Mouse (Mus musculus) large intestine, adult 2 months (tissue): ENCODE data around the gene Stox2. TPM values are rescaled to one million over a fixed set of nuclear protein-coding genes. Genes with fewer than 3 reads are reported as not detected.
A peak's percentile ranks its signal among the peaks of the same experiment; 100 is the strongest.
"Not testable (repeated sequence)": the region's sequence is repeated elsewhere in the genome, so short reads cannot be mapped to it uniquely, and the experiment has no call there.

Experiments used
- DNase-seq: peaks from one replicate; pipeline ENCODE4 v3.0.0-alpha.2; 2012; ENCODE audit warnings: low read depth, low spot score
- WGBS: fragments of 180-500 bp; shearing (Covaris S2); methylation state at CpG from one replicate; pipeline ENCODE4 v1.1.7; 2018; 5-methylcytosine and 5-hydroxymethylcytosine counted together
- polyA plus RNA-seq: library from polyadenylated mRNA; depleted of rRNA; stranded (reverse); fragments of >200 nt; gene quantifications from 2 replicates; pipeline ENCODE4 v1.2.3, GENCODE M21; 2012; rRNA removed

The Stox2 gene
- polyA plus RNA-seq, result 1.3 and 1.8 TPM in 2 replicates

DNA sequence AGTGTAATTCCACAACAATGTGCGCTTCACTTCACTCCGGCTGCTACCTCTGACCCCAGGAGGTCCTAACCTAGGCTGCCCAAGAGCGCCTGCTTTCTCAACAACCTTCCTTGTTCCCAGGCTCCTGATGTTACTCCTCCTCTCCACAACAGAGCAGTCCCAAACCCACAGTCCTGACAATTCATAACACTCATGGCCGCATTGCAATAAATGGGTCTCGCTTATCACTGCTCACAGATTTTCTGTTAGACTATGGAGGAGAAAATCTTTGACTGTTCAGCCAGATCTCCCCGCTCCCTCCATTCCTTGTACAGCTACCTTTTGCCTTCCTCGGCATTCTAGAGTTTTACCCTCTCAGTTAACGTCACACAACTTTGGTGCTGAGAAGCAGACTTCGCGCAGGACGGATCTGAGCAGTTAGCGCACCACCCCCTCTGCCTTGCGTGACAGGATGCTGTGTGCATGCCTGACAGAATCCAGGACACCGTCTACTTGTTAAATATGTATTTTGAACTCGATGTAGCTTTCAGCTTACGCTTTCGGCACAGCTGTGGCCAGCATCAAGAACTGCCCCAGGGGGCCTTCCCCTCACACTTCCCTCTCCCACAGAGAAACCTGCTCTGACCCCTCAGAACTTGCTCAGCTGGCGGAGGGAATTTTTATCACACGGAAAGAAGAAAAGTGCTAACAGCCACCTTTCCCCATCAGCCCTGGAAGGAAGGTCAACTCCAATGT lies at the start of gene Stox2:
Stox2 (minus strand) TSS at position 51 of the 735 bp plus-strand sequence.
- DNase-seq, result no peak
- 83% methylated on average over 19 of the region's 19 CpGs for WGBS

- WGBS, result 76% methylated on average over 6 of the region's 6 CpGs
- no peak for DNase-seq
These were observed 49.3 kb upstream of the Stox2 start for GRCm38 (mm10) chr8:47495428-47495827.

DNA sequence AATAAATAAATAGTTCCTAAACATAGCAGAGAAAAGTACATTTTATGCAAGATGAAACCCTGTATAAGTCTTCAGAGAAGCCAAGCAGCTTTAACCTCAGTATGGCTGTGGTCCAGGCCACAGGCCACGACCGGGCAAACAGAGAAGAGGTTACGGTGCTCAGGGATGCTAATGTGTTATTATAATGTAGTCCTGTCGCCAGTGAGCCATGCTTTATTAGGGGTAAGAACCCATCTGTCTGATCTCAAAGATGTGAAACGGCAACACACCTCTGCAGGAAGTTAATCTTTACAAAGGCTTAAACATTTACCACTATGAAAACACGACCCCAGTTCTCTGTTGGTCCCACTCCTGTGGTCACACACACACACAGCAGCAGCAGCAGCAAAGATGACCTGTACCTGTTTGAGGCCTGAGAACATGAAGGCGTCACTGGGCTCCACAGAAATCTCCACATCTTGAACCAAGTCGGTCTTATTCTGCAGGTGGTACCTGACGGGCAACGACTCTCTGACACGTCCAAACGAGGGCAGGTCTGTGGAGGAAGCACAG lies 48.5 kb upstream of the Stox2 start:
- no peak for DNase-seq
- WGBS, result 33% methylated on average over 12 of the region's 12 CpGs

GRCm38 (mm10) chr8:47493106-47493505 lies 46.9 kb upstream of the Stox2 start:
- no peak for DNase-seq
- 83% methylated on average over 12 of the region's 12 CpGs for WGBS

DNA sequence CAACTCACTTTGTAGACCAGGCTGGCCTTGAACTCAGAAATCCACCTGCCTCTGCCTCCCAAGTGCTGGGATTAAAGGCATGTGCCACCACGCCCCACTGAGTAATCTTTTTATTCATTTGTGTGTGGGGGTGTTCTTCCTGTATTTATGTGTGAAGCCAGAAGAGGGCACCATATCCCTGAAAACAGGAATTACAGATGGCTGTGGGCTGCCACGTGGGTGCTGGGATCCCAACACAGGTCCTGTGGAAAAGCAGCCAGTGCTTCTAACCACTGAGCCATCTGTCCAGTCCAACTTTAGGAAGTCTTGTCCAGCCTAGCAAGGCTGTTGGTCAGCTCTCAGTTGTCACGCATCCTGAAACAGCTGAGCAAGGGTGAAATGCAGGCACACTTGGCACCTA lies 41.1 kb upstream of the Stox2 start:
- 92% methylated on average over 3 of the region's 3 CpGs for WGBS
- no peak for DNase-seq

DNA sequence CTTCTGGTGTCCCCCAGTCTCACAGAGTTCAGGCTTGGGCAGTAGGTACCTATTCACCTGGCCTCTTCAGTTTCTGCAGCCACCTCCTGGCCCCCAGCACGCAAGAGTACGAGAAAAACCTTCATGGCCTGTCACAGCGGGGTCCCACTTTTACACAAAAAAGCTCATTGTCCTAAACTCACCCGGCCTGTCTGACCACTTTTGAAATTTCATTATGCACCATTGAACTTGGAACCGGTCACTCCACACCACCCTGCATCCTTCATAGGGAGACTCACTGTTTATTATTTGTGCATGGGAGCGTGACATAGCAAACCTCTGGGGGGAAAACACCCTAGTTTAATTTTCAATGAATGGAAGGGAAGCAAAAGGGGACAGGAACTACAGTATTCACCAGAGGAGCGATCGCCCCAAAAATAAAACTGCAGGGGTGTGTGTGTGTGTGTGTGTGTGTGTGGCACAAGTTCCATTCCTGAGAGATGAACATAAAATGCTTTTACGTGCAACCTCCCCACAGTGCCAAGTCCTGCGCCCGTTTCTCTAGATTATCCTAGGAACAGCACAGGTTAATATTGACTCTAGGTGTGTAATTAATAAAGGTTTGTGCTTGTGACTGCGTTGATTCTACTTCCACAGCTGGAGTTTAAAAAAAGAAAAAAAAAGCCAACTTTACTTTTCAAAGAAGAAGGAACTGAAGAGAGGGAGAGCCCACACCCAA lies 36.4 kb upstream of the Stox2 start:
- no peak for DNase-seq
- 33% methylated on average over 12 of the region's 12 CpGs for WGBS

- 94% methylated on average over 7 of the region's 7 CpGs for WGBS
- DNase-seq, result no peak
These were observed 33.9 kb upstream of the Stox2 start for GRCm38 (mm10) chr8:47480039-47480438.

- 67% methylated on average over 10 of the region's 10 CpGs for WGBS
- no peak for DNase-seq
These were observed 15.5 kb upstream of the Stox2 start for GRCm38 (mm10) chr8:47461650-47462049.

- DNase-seq, result no peak
- 58% methylated on average over 6 of the region's 6 CpGs for WGBS
These were observed 13.1 kb upstream of the Stox2 start for GRCm38 (mm10) chr8:47459216-47459749.

DNA sequence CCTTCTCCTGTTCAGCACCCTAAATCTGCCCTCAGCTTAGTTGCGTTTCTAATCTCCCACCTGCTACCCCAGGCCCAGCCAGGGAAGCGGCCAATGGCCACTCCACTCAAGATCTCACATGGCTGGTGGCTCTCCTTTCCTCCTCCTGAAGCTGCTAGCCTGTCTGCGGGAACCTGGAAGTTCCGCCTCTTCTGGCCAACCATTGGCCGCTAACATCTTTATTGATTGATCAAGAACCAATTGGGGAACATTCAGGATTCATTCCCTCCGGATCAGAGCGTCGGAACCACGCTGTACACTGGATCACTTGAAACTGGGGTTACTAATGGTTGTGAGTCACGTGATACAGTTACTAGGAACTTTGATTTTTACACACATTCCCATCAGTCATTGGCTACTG lies 12.4 kb upstream of the Stox2 start:
- no peak for DNase-seq
- WGBS, result 95% methylated on average over 10 of the region's 10 CpGs

DNA sequence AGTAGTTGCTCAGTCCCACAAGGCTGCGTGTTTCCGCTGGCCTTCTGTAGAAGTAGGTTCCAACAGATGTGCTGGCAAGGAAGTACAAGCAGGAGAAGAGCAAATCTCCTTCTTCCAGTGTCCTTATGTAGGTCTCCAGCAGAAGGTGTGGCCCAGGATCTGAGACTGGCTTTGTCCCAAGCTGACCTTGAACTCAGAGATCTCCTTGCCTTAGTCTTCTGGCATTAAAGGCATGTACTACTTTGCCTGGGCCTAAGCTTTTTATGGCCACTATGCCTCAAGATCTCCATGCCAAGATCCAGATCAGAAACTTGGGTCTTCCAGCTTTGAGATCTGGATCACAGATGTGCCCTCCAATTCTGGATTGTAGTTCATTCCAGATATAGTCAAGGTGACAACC lies 3.0 kb upstream of the Stox2 start:
- DNase-seq, result not testable (repeated sequence)
- 99% methylated on average over 2 of the region's 2 CpGs for WGBS

DNA sequence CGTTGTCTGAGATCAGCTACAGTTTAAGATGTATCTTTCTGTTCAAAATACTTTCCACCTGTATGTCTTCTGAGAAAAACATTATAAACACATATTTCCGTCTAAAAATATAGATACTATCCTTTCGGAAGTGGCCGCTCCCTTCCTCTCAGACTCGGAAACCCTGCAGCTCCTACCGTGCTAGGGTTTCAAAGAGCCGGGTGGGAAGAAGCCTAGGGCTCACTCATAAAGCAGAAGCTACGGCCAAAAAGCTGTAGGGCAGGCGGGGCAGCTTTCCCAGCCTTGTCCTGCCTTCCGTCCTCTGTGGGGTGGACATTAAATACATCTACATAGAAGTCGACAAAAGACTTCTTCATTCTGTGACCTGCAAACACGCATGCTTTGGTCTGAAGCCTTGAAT lies 6.9 kb downstream of the Stox2 start:
- DNase-seq, result no peak
- WGBS, result 56% methylated on average over 12 of the region's 12 CpGs

DNA sequence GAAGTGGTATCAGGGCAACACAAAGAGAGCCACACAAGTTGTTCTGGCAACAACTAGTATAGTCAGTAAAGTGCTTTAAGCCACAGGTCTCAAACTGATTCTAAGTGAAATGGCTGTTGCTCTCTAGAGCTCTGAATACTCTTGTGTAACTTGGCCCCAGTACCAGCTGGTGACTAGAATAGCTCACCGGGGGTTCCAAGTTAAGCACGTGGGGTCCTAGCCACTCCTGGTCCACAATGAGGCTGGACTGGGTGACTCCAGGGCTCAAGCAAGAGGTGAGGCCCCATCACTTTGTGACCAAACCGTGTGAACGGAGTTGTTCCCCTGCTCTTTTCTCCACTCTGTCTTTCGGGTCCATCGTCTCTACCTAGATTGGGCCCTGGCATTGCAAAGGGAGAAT lies 8.2 kb downstream of the Stox2 start:
- 95% methylated on average over 6 of the region's 6 CpGs for WGBS
- DNase-seq, result no peak

GRCm38 (mm10) chr8:47435861-47436260 lies 10.3 kb downstream of the Stox2 start:
- DNase-seq, result no peak
- WGBS, result 59% methylated on average over 2 of the region's 2 CpGs

- DNase-seq, result peak; percentile 21
- 16% methylated on average over 4 of the region's 4 CpGs for WGBS
These were observed 10.8 kb downstream of the Stox2 start for GRCm38 (mm10) chr8:47435412-47435811.

- WGBS, result 39% methylated on average over 4 of the region's 4 CpGs
- no peak for DNase-seq
These were observed 14.9 kb downstream of the Stox2 start for GRCm38 (mm10) chr8:47431263-47431662.

DNA sequence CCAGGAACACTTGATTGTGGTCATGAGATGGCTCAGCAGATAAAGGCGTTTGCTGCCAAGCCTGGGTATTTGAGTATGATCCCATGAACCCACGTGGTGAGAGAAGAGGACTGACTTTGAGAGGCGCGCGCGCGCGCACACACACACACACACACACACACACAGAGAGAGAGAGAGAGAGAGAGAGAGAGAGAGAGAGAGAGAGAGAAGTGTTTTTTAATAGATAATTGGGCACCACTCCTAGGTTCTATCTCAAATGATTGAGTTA lies 32.0 kb downstream of the Stox2 start:
- whole genome bisulfite sequencing, result 5% methylated on average over 8 of the region's 8 CpGs

GRCm38 (mm10) chr8:47413524-47414257 lies 32.5 kb downstream of the Stox2 start:
- peak; percentile 4 for DNase-seq
- under 1% methylated on average over 46 of the region's 46 CpGs for WGBS

More for the DNA sequence above, 32.0 kb downstream of the Stox2 start:
- peak; percentile 7 for DNase-seq

- 1% methylated on average over 81 of the region's 81 CpGs for WGBS
- no peak for DNase-seq
These were observed 33.3 kb downstream of the Stox2 start for GRCm38 (mm10) chr8:47412696-47413523.
